Mouse (Mus musculus): ENCODE results near the gene Greb1.

Greb1 gene

GRCm38 (mm10) chr12:16763649-16764422 is 36.9 kb downstream of the Greb1 start:
- no peak for DNase-seq (ENCODE audit: low read depth, low spot score)

GRCm38 (mm10) chr12:16761461-16761860 is 39.2 kb downstream of the Greb1 start:
- DNase-seq (ENCODE audit: low read depth, low spot score): no peak

- DNase-seq (ENCODE audit: low read depth, low spot score): no peak
Measured at GRCm38 (mm10) chr12:16760246-16760645, 40.4 kb downstream of the Greb1 start.

GRCm38 (mm10) chr12:16754311-16754710 is 46.4 kb downstream of the Greb1 start:
- DNase-seq (ENCODE audit: low read depth, low spot score): peak; percentile 65

- no peak for DNase-seq (ENCODE audit: low read depth, low spot score)
Measured at GRCm38 (mm10) chr12:16753555-16753954, 47.1 kb downstream of the Greb1 start.

GRCm38 (mm10) chr12:16753110-16753509 is 47.6 kb downstream of the Greb1 start:
- no peak for DNase-seq (ENCODE audit: low read depth, low spot score)

GRCm38 (mm10) chr12:16752236-16752840 is 48.3 kb downstream of the Greb1 start:
- no peak for DNase-seq (ENCODE audit: low read depth, low spot score)

GRCm38 (mm10) chr12:16751609-16752008 is 49.1 kb downstream of the Greb1 start:
- no peak for DNase-seq (ENCODE audit: low read depth, low spot score)

- DNase-seq (ENCODE audit: low read depth, low spot score): no peak
Measured at GRCm38 (mm10) chr12:16740059-16740458, 60.6 kb downstream of the Greb1 start.

GRCm38 (mm10) chr12:16737266-16737665 is 63.4 kb downstream of the Greb1 start:
- no peak for DNase-seq (ENCODE audit: low read depth, low spot score)

GRCm38 (mm10) chr12:16734698-16735097 is 66.0 kb downstream of the Greb1 start:
- no peak for DNase-seq (ENCODE audit: low read depth, low spot score)

- DNase-seq (ENCODE audit: low read depth, low spot score): no peak
Measured at GRCm38 (mm10) chr12:16734009-16734408, 66.7 kb downstream of the Greb1 start.

GRCm38 (mm10) chr12:16731121-16731741 is 69.5 kb downstream of the Greb1 start:
- no peak for DNase-seq (ENCODE audit: low read depth, low spot score)

GRCm38 (mm10) chr12:16730196-16730595 is 70.5 kb downstream of the Greb1 start:
- DNase-seq (ENCODE audit: low read depth, low spot score): no peak

- DNase-seq (ENCODE audit: low read depth, low spot score): no peak
Measured at GRCm38 (mm10) chr12:16728221-16728620, 72.5 kb downstream of the Greb1 start.

GRCm38 (mm10) chr12:16726229-16726628 is 74.5 kb downstream of the Greb1 start:
- no peak for DNase-seq (ENCODE audit: low read depth, low spot score)

- no peak for DNase-seq (ENCODE audit: low read depth, low spot score)
Measured at GRCm38 (mm10) chr12:16723601-16724000, 77.1 kb downstream of the Greb1 start.

GRCm38 (mm10) chr12:16718660-16719315 is 81.9 kb downstream of the Greb1 start:
- DNase-seq (ENCODE audit: low read depth, low spot score): peak; percentile 79

GRCm38 (mm10) chr12:16717653-16718052 is 83.0 kb downstream of the Greb1 start:
- DNase-seq (ENCODE audit: low read depth, low spot score): peak; percentile 50

- DNase-seq (ENCODE audit: low read depth, low spot score): no peak
Measured at GRCm38 (mm10) chr12:16714616-16715015, 86.1 kb downstream of the Greb1 start.

- DNase-seq (ENCODE audit: low read depth, low spot score): no peak
Measured at GRCm38 (mm10) chr12:16698691-16699090, 102.0 kb downstream of the Greb1 start.

- no peak for DNase-seq (ENCODE audit: low read depth, low spot score)
Measured at GRCm38 (mm10) chr12:16696146-16696545, 104.5 kb downstream of the Greb1 start.
